Mouse (Mus musculus): ENCODE measurements around the gene Map3k7cl. TPM values are rescaled to one million over a fixed set of nuclear protein-coding genes. Genes with fewer than 3 reads are reported as not detected.

Map3k7cl gene
- polyA plus RNA-seq, 1 experiment from 2014 or later = 0.70 TPM

- H3K9me3 ChIP-seq (ENCODE audit: control insufficient read depth, low read length) = no peaks in the 10 kb centered on the region
- no peaks in the 10 kb centered on the region for H3K36me3 ChIP-seq (ENCODE audit: control insufficient read depth, insufficient read depth, low read length)
- no peaks in the 10 kb centered on the region; the same call in 1 of the 2 replicates for H3K27me3 ChIP-seq (ENCODE audit: control insufficient read depth, insufficient read depth, low read length)
- H3K9ac ChIP-seq (ENCODE audit: low read length) = no peak overlapping the region
- H3K27ac ChIP-seq (replicated peaks in 1 of 2; ENCODE audit: control insufficient read depth in 1 of 2, insufficient read depth in 1 of 2, low read depth in 2 of 2, low read length in 2 of 2) = no peak overlapping the region
- ATAC-seq (ENCODE audit: insufficient number of reproducible peaks, insufficient read depth, low FRiP score, low read depth) = no peak
- H3K4me2 ChIP-seq (ENCODE audit: low read length) = no peak overlapping the region
- H3K4me3 ChIP-seq (ENCODE audit: control insufficient read depth in 1 of 2, insufficient read depth in 1 of 2, low read depth in 1 of 2, low read length in 2 of 2) = no peak overlapping the region
- no peaks in the 10 kb centered on the region; a peak in 1 of 4 replicates for H3K4me1 ChIP-seq (ENCODE audit: control insufficient read depth in 2 of 2, insufficient read depth in 2 of 2, low read length in 2 of 2)
- WGBS = 71% methylated on average over 5 of the region's 5 CpGs
Observed at GRCm38 (mm10) chr16:87573409-87573808, 20.3 kb downstream of the Map3k7cl start.

DNA sequence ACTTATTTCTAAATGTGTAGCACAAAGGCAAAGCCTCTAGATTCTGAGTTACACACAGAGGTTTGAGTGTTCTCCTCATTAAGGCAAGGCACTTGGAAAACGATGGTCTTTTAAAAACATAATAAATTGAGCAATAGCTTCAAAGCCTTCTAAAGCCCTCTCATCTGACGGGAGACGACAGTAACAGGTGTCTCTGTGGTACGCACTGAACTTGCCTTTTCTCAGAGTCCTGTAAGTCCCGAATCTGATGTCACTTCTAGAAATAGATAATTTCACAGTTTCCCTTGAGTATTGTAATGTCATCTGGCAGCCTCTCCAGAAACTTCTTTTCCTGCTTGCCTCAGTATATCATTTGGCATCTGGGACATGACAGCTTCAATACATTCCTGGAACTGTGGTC is 21.0 kb downstream of the Map3k7cl start:
- Histone ChIP-seq H3K4me2 (ENCODE audit: low read length) (no peak overlapping the region), H3K9me3 (ENCODE audit: control insufficient read depth, low read length) (no peaks in the 10 kb centered on the region), H3K4me1 (ENCODE audit: control insufficient read depth in 2 of 2, insufficient read depth in 2 of 2, low read length in 2 of 2) (no peaks in the 10 kb centered on the region; a peak in 1 of 4 replicates), H3K36me3 (ENCODE audit: control insufficient read depth, insufficient read depth, low read length) (no peaks in the 10 kb centered on the region), H3K9ac (ENCODE audit: low read length) (no peak overlapping the region), H3K4me3 (ENCODE audit: control insufficient read depth in 1 of 2, insufficient read depth in 1 of 2, low read depth in 1 of 2, low read length in 2 of 2) (no peak overlapping the region), H3K27me3 (ENCODE audit: control insufficient read depth, insufficient read depth, low read length) (no peaks in the 10 kb centered on the region; the same call in 1 of the 2 replicates), H3K27ac (replicated peaks in 1 of 2; ENCODE audit: control insufficient read depth in 1 of 2, insufficient read depth in 1 of 2, low read depth in 2 of 2, low read length in 2 of 2) (no peak overlapping the region)
- ATAC-seq (ENCODE audit: insufficient number of reproducible peaks, insufficient read depth, low FRiP score, low read depth) = no peak
- 66% methylated on average over 5 of the region's 5 CpGs for WGBS

DNA sequence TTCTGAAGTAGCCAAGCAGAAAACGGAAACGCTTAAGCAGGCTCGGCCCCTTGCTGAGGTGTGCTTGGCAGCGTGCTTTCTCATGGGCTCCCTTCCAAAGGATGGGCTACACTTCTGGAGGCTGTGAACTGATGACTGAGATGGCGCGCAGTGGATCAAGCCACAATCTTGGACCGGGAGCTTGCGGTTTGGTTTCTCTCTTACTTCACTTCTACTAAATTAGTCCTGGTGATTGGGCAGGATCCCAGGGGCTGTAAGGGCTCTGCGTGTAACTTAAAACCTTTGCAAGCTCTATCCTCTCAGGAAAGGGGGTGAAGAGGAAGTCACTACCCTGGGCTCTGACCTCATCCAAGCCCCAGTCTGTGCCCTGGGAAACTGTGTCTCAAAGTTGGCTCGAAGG is 22.5 kb downstream of the Map3k7cl start:
- ATAC-seq (ENCODE audit: insufficient number of reproducible peaks, insufficient read depth, low FRiP score, low read depth) = no peak
- H3K4me1 ChIP-seq (ENCODE audit: control insufficient read depth in 2 of 2, insufficient read depth in 2 of 2, low read length in 2 of 2) = no peaks in the 10 kb centered on the region; a peak in 1 of 4 replicates
- WGBS = 60% methylated on average over 10 of the region's 10 CpGs
- H3K27me3 ChIP-seq (ENCODE audit: control insufficient read depth, insufficient read depth, low read length) = no peaks in the 10 kb centered on the region; the same call in 1 of the 2 replicates
- no peaks in the 10 kb centered on the region for H3K9me3 ChIP-seq (ENCODE audit: control insufficient read depth, low read length)
- peak overlapping the region; percentile 19; the same call in 1 of the 2 replicates for H3K4me2 ChIP-seq (ENCODE audit: low read length)
- no peak overlapping the region for H3K9ac ChIP-seq (ENCODE audit: low read length)
- no peak overlapping the region for H3K4me3 ChIP-seq (ENCODE audit: control insufficient read depth in 1 of 2, insufficient read depth in 1 of 2, low read depth in 1 of 2, low read length in 2 of 2)
- no peaks in the 10 kb centered on the region for H3K36me3 ChIP-seq (ENCODE audit: control insufficient read depth, insufficient read depth, low read length)
- peak overlapping the region in 1 of 2 experiments; percentile 24; a peak in 1 of 4 replicates for H3K27ac ChIP-seq (replicated peaks in 1 of 2; ENCODE audit: control insufficient read depth in 1 of 2, insufficient read depth in 1 of 2, low read depth in 2 of 2, low read length in 2 of 2)

DNA sequence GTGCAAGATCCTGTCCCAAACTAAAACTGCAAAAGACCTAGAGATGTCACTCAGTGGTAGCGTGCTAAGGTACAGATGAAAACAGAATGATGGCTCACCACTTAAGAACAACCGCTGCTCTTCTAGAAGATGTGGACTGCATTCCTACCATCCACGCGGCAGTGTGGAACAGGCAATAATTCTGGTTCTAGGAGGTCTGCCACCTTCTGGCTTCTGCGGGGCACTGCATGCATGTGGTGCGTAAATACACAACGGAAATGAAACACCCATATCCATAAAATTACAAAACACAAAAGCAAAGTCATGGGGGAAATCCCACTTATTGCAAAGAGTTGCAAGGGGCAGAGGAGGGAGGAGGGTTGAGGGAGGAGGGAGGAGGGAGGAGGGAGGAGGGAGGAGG is 25.8 kb downstream of the Map3k7cl start:
- no peak overlapping the region for H3K27ac ChIP-seq (replicated peaks in 1 of 2; ENCODE audit: control insufficient read depth in 1 of 2, insufficient read depth in 1 of 2, low read depth in 2 of 2, low read length in 2 of 2)
- H3K4me2 ChIP-seq (ENCODE audit: low read length) = no peak overlapping the region
- no peaks in the 10 kb centered on the region; a peak in 1 of 4 replicates for H3K4me1 ChIP-seq (ENCODE audit: control insufficient read depth in 2 of 2, insufficient read depth in 2 of 2, low read length in 2 of 2)
- no peaks in the 10 kb centered on the region for H3K36me3 ChIP-seq (ENCODE audit: control insufficient read depth, insufficient read depth, low read length)
- H3K9me3 ChIP-seq (ENCODE audit: control insufficient read depth, low read length) = no peaks in the 10 kb centered on the region
- WGBS = 81% methylated on average over 7 of the region's 7 CpGs
- no peaks in the 10 kb centered on the region; the same call in 1 of the 2 replicates for H3K27me3 ChIP-seq (ENCODE audit: control insufficient read depth, insufficient read depth, low read length)
- ATAC-seq (ENCODE audit: insufficient number of reproducible peaks, insufficient read depth, low FRiP score, low read depth) = no peak
- no peak overlapping the region for H3K9ac ChIP-seq (ENCODE audit: low read length)
- H3K4me3 ChIP-seq (ENCODE audit: control insufficient read depth in 1 of 2, insufficient read depth in 1 of 2, low read depth in 1 of 2, low read length in 2 of 2) = no peak overlapping the region

DNA sequence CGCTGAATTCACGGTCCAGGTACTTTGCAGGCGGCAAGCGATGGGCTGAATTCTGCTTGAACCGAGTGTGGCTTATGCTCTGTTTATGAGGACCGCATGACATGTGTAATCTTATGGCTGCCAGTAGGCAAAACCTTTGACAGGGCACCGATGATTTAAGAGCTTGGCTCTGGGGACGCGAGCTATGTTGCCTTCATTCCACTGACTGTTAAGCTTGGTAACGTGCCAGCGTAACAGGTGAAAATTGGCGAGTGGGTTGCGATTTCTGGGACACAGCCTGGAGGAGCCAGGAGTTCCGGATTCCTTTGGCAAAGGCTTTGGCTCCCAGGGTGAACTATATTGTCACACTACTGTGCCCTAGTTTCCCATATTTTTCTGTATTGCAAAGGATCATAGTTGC is 26.3 kb downstream of the Map3k7cl start:
- no peak overlapping the region for H3K4me2 ChIP-seq (ENCODE audit: low read length)
- no peak overlapping the region for H3K27ac ChIP-seq (replicated peaks in 1 of 2; ENCODE audit: control insufficient read depth in 1 of 2, insufficient read depth in 1 of 2, low read depth in 2 of 2, low read length in 2 of 2)
- H3K9me3 ChIP-seq (ENCODE audit: control insufficient read depth, low read length) = no peaks in the 10 kb centered on the region
- H3K36me3 ChIP-seq (ENCODE audit: control insufficient read depth, insufficient read depth, low read length) = no peaks in the 10 kb centered on the region
- H3K4me1 ChIP-seq (ENCODE audit: control insufficient read depth in 2 of 2, insufficient read depth in 2 of 2, low read length in 2 of 2) = no peaks in the 10 kb centered on the region; a peak in 1 of 4 replicates
- H3K4me3 ChIP-seq (ENCODE audit: control insufficient read depth in 1 of 2, insufficient read depth in 1 of 2, low read depth in 1 of 2, low read length in 2 of 2) = no peak overlapping the region
- ATAC-seq (ENCODE audit: insufficient number of reproducible peaks, insufficient read depth, low FRiP score, low read depth) = no peak
- no peaks in the 10 kb centered on the region; the same call in 1 of the 2 replicates for H3K27me3 ChIP-seq (ENCODE audit: control insufficient read depth, insufficient read depth, low read length)
- WGBS = 84% methylated on average over 14 of the region's 14 CpGs
- H3K9ac ChIP-seq (ENCODE audit: low read length) = no peak overlapping the region

GRCm38 (mm10) chr16:87582776-87583175 is 29.6 kb downstream of the Map3k7cl start:
- H3K36me3 ChIP-seq (ENCODE audit: control insufficient read depth, insufficient read depth, low read length) = no peaks in the 10 kb centered on the region
- ATAC-seq (ENCODE audit: insufficient number of reproducible peaks, insufficient read depth, low FRiP score, low read depth) = no peak
- WGBS = 72% methylated on average over 6 of the region's 6 CpGs
- no peaks in the 10 kb centered on the region; the same call in 1 of the 2 replicates for H3K27me3 ChIP-seq (ENCODE audit: control insufficient read depth, insufficient read depth, low read length)
- no peaks in the 10 kb centered on the region for H3K4me1 ChIP-seq (ENCODE audit: control insufficient read depth in 2 of 2, insufficient read depth in 2 of 2, low read length in 2 of 2)
- no peak overlapping the region for H3K4me2 ChIP-seq (ENCODE audit: low read length)
- H3K4me3 ChIP-seq (ENCODE audit: control insufficient read depth in 1 of 2, insufficient read depth in 1 of 2, low read depth in 1 of 2, low read length in 2 of 2) = no peak overlapping the region
- H3K9ac ChIP-seq (ENCODE audit: low read length) = no peak overlapping the region
- no peaks in the 10 kb centered on the region for H3K9me3 ChIP-seq (ENCODE audit: control insufficient read depth, low read length)
- H3K27ac ChIP-seq (replicated peaks in 1 of 2; ENCODE audit: control insufficient read depth in 1 of 2, insufficient read depth in 1 of 2, low read depth in 2 of 2, low read length in 2 of 2) = no peak overlapping the region

DNA sequence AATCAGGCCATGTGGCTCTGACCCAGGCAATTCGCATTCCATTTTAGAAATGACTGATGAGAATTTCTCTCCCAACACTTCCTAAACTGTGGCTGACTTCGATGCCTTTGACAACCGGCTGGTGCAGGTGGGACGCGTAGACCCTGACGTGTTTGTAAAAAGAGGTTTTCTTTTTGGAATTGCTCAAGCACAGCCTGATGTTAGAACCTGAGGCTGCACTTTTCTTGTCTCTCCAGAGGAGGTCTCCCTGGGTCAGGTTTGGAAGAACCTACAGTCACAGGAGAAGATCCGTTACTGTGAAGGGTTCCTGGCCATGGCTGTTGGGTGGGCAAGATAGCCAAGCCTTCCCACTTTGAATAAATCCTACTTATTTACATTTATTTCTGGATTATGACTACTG is 31.5 kb downstream of the Map3k7cl start:
- no peak overlapping the region for H3K4me3 ChIP-seq (ENCODE audit: control insufficient read depth in 1 of 2, insufficient read depth in 1 of 2, low read depth in 1 of 2, low read length in 2 of 2)
- no peak overlapping the region for H3K4me2 ChIP-seq (ENCODE audit: low read length)
- H3K9me3 ChIP-seq (ENCODE audit: control insufficient read depth, low read length) = no peaks in the 10 kb centered on the region
- no peaks in the 10 kb centered on the region for H3K27me3 ChIP-seq (ENCODE audit: control insufficient read depth, insufficient read depth, low read length)
- no peak overlapping the region for H3K9ac ChIP-seq (ENCODE audit: low read length)
- no peak for ATAC-seq (ENCODE audit: insufficient number of reproducible peaks, insufficient read depth, low FRiP score, low read depth)
- 76% methylated on average over 7 of the region's 7 CpGs for WGBS
- no peaks in the 10 kb centered on the region for H3K36me3 ChIP-seq (ENCODE audit: control insufficient read depth, insufficient read depth, low read length)
- no peak overlapping the region for H3K27ac ChIP-seq (replicated peaks in 1 of 2; ENCODE audit: control insufficient read depth in 1 of 2, insufficient read depth in 1 of 2, low read depth in 2 of 2, low read length in 2 of 2)
- H3K4me1 ChIP-seq (ENCODE audit: control insufficient read depth in 2 of 2, insufficient read depth in 2 of 2, low read length in 2 of 2) = no peaks in the 10 kb centered on the region

DNA sequence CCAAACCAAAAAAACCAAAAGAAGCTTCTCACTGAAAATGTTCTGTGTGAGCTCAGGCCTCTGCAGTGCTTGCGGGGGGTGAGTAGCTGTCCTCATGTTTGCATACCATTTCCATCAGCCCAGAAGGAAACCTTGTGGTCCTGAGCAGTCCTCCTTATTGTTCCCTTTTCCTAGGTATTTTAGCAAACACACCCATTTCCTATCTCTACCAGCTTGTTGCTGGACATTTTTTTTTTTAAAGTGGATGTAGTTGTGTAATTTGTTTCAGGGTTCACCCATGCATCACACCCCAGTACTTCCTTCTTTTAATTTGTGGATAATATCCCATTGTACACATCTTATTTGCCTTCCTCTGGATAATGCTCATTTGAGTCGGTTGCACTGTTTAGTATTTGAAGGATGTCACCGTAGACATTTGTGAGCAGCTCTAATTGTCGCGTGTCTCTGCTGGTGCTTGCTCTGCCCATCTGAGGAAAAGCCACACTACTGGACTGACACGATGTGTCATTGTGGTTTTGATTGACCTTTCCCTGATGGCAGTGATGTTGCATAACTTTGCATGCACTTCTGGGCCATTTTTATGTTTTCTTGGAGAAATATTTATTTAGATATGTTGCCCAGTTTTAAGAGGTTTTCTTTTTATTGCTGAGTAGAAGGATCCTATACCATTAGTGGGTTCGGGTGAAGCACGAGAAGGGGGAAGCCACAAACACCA is 32.6 kb downstream of the Map3k7cl start:
- Histone ChIP-seq H3K36me3 (ENCODE audit: control insufficient read depth, insufficient read depth, low read length) (no peaks in the 10 kb centered on the region), H3K27ac (replicated peaks in 1 of 2; ENCODE audit: control insufficient read depth in 1 of 2, insufficient read depth in 1 of 2, low read depth in 2 of 2, low read length in 2 of 2) (no peak overlapping the region), H3K4me3 (ENCODE audit: control insufficient read depth in 1 of 2, insufficient read depth in 1 of 2, low read depth in 1 of 2, low read length in 2 of 2) (no peak overlapping the region), H3K9ac (ENCODE audit: low read length) (no peak overlapping the region), H3K9me3 (ENCODE audit: control insufficient read depth, low read length) (no peaks in the 10 kb centered on the region), H3K27me3 (ENCODE audit: control insufficient read depth, insufficient read depth, low read length) (no peaks in the 10 kb centered on the region), H3K4me2 (ENCODE audit: low read length) (no peak overlapping the region), H3K4me1 (ENCODE audit: control insufficient read depth in 2 of 2, insufficient read depth in 2 of 2, low read length in 2 of 2) (no peaks in the 10 kb centered on the region)
- WGBS = 82% methylated on average over 8 of the region's 8 CpGs
- ATAC-seq (ENCODE audit: insufficient number of reproducible peaks, insufficient read depth, low FRiP score, low read depth) = no peak

Data from heart, embryonic 14.5 days (tissue).